In the genomic region with DNA sequence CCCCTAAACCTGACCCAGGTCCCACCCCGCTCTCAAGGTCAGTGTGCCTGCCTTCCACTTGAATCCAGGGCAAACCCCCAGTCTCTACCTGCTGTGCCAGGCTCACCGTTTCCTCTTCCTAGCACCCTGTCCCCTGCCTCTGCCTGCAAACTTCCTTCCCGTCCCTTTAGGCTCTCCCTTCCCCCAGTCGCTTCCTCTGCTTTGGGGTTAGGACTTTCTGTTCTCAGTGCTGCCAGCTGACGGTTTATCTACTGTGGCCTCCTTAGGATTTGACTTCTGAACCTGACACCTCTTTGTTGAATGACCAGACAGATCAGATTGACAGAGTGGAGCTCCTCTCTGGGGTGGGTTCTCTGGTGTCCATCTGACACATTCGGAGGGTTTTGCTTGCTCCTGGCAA, we compare ENCODE assay signal across 11 mouse cellular contexts. TPM values are rescaled to one million over a fixed set of nuclear protein-coding genes. Genes with fewer than 3 reads are reported as not detected.
DNase-seq lines count a peak whose midpoint lies in the region; ATAC-seq and TF ChIP-seq lines count a peak whose summit lies in the region.
"Had no signal": no experiment of that assay in that cellular context is flagged by ENCODE, and none has a peak within 500 bp of the region (broad histone marks: within the 10 kb centered on the region; RNA-seq: fewer than 3 reads in every experiment).

No protein-coding gene starts in this region.

- no peak for TF ChIP-seq CTCF in left cerebral cortex, adult 2 months (IDR thresholded peaks at IDR 0.05)

- H3K27ac ChIP-seq in left cerebral cortex, adult 2 months: peak overlapping the region; percentile 99; the same call in 1 of the 2 replicates
- H3K27ac ChIP-seq in kidney, embryonic 16.5 days (ENCODE audit: low read length): peak overlapping the region; percentile 39; the same call in 1 of the 2 replicates
- no peak overlapping the region for H3K27ac ChIP-seq in midbrain, embryonic 11.5 days (ENCODE audit: low read depth, low read length)
- H3K27ac ChIP-seq: forebrain, embryonic 13.5 days had no signal

- ATAC-seq in kidney, embryonic 16.5 days (ENCODE audit: low FRiP score, low TSS enrichment): no peak
- ATAC-seq in midbrain, embryonic 11.5 days (ENCODE audit: low FRiP score): no peak
- ATAC-seq: forebrain, embryonic 13.5 days had no signal

- DNase-seq in left cerebral cortex, adult 2 months (ENCODE audit: extremely low spot score in 1 of 2, low spot score in 2 of 2): no peak
- no peak for DNase-seq in left cerebral cortex, adult 8-10 months (ENCODE audit: low spot score in 2 of 2)
- peak; percentile 63 for DNase-seq in lung, postnatal 10 days
- peak; percentile 53 for DNase-seq in thymus, postnatal 25 days
- DNase-seq in gastrocnemius, adult 8-10 months (ENCODE audit: low spot score in 2 of 2): no peak
- DNase-seq in midbrain, embryonic 11.5 days (ENCODE audit: low spot score, missing footprints): no peak
- DNase-seq: embryo, embryonic 11 days; lung, embryonic 14.5 days; right cerebral cortex, postnatal 4 days had no signal

- no peak overlapping the region for H3K4me3 ChIP-seq in left cerebral cortex, adult 2 months
- no peak overlapping the region for H3K4me3 ChIP-seq in kidney, embryonic 16.5 days (ENCODE audit: low read length)
- no peak overlapping the region for H3K4me3 ChIP-seq in midbrain, embryonic 11.5 days (ENCODE audit: low read depth, low read length)
- H3K4me3 ChIP-seq: forebrain, embryonic 13.5 days had no signal

- peaks cover 25% of the 10 kb centered on the region for H3K27me3 ChIP-seq in kidney, embryonic 16.5 days (ENCODE audit: insufficient read depth, low read length)
- no peaks in the 10 kb centered on the region for H3K27me3 ChIP-seq in midbrain, embryonic 11.5 days (ENCODE audit: control insufficient read depth, insufficient read depth, low read length)

- whole genome bisulfite sequencing in kidney, embryonic 16.5 days: 26% methylated on average over 6 of the region's 6 CpGs
- WGBS in midbrain, embryonic 11.5 days: 51% methylated on average over 6 of the region's 6 CpGs

- H3K9me3 ChIP-seq in kidney, embryonic 16.5 days (ENCODE audit: low read length): no peaks in the 10 kb centered on the region
- no peaks in the 10 kb centered on the region for H3K9me3 ChIP-seq in midbrain, embryonic 11.5 days (ENCODE audit: control insufficient read depth, low read length)
- H3K9me3 ChIP-seq: forebrain, embryonic 13.5 days had no signal

- H3K36me3 ChIP-seq in kidney, embryonic 16.5 days (ENCODE audit: insufficient read depth, low read length): no peaks in the 10 kb centered on the region
- no peaks in the 10 kb centered on the region for H3K36me3 ChIP-seq in midbrain, embryonic 11.5 days (ENCODE audit: control insufficient read depth, insufficient read depth, low read length)

- peaks cover 16% of the 10 kb centered on the region for H3K4me1 ChIP-seq in kidney, embryonic 16.5 days (ENCODE audit: insufficient read depth, low read length)
- H3K4me1 ChIP-seq in midbrain, embryonic 11.5 days (ENCODE audit: control insufficient read depth, insufficient read depth, low read length): peaks cover 15% of the 10 kb centered on the region

- no peak overlapping the region for H3K9ac ChIP-seq in kidney, embryonic 16.5 days (replicated peaks; ENCODE audit: low read length)
- no peak overlapping the region for H3K9ac ChIP-seq in midbrain, embryonic 11.5 days (ENCODE audit: low read length)
- H3K9ac ChIP-seq: forebrain, embryonic 13.5 days; lung, embryonic 14.5 days had no signal

- intact Hi-C loops in left cerebral cortex, adult 2 months (cut with DNase I): no loop called here

- 0 out of 2 replicates have a peak overlapping the region, but pooled peaks have one; percentile 3 for H3K4me2 ChIP-seq in kidney, embryonic 16.5 days (replicated peaks; ENCODE audit: low read depth, low read length)
- H3K4me2 ChIP-seq in midbrain, embryonic 11.5 days: no peak overlapping the region
- H3K4me2 ChIP-seq: forebrain, embryonic 13.5 days; lung, embryonic 14.5 days had no signal

RNA-seq across cellular contexts. Expression of a gene that starts 12.8 kb away (rescaled TPM):
- total RNA-seq in left cerebral cortex, adult 2 months (2021): 1,000 to 10,000 TPM in 1 of 2 experiments, 100 to 1,000 TPM in 1; 990 to 1,034 TPM
- 1,000 to 10,000 TPM in 1 of 4 experiments, 100 to 1,000 TPM in 3; 935 to 1,017 (median 942) TPM for total RNA-seq in left cerebral cortex, adult 8-10 months (2022)
- polyA plus RNA-seq in kidney, embryonic 16.5 days (2015; fragmentation: Nextera tagmentation; extraction: Ambion mirVana): 1,595 and 1,651 TPM in 2 replicates
- 1 to 10 TPM; 2.7 to 4.4 (median 2.8) TPM for total RNA-seq in gastrocnemius, adult 8-10 months (2022)
- polyA plus RNA-seq in midbrain, embryonic 11.5 days (2014; fragmentation: Nextera tagmentation; extraction: Ambion mirVana): 4,454 and 4,703 TPM in 2 replicates

RNA-seq across cellular contexts. Expression of a gene that starts 41.2 kb away (rescaled TPM):
- 10 to 100 TPM; 69.3 to 77.9 TPM for total RNA-seq in left cerebral cortex, adult 2 months (2021)
- 10 to 100 TPM; 58.1 to 64.3 (median 61.1) TPM for total RNA-seq in left cerebral cortex, adult 8-10 months (2022)
- polyA plus RNA-seq in kidney, embryonic 16.5 days (2015; fragmentation: Nextera tagmentation; extraction: Ambion mirVana): 3.3 and 4.4 TPM in 2 replicates
- total RNA-seq in gastrocnemius, adult 8-10 months (2022): 1 to 10 TPM; 2.8 to 5.5 (median 5.0) TPM
- 1.3 and 1.4 TPM in 2 replicates for polyA plus RNA-seq in midbrain, embryonic 11.5 days (2014; fragmentation: Nextera tagmentation; extraction: Ambion mirVana)

RNA-seq across cellular contexts. Expression of a gene that starts 55.5 kb away (rescaled TPM):
- total RNA-seq in left cerebral cortex, adult 2 months (2021): under 1 TPM; 0.54 to 0.63 TPM
- under 1 TPM; 0.25 to 0.60 (median 0.34) TPM for total RNA-seq in left cerebral cortex, adult 8-10 months (2022)
- polyA plus RNA-seq in kidney, embryonic 16.5 days (2015; fragmentation: Nextera tagmentation; extraction: Ambion mirVana): 15.1 and 16.3 TPM in 2 replicates
- not detected for total RNA-seq in gastrocnemius, adult 8-10 months (2022)
- polyA plus RNA-seq in midbrain, embryonic 11.5 days (2014; fragmentation: Nextera tagmentation; extraction: Ambion mirVana): 7.8 and 7.9 TPM in 2 replicates

RNA-seq across cellular contexts. Expression of a gene that starts 59.2 kb away (rescaled TPM):
- 1 to 10 TPM; 6.5 to 6.9 TPM for total RNA-seq in left cerebral cortex, adult 2 months (2021)
- 1 to 10 TPM; 5.8 to 8.7 (median 6.8) TPM for total RNA-seq in left cerebral cortex, adult 8-10 months (2022)
- polyA plus RNA-seq in kidney, embryonic 16.5 days (2015; fragmentation: Nextera tagmentation; extraction: Ambion mirVana): 19.5 and 20.1 TPM in 2 replicates
- total RNA-seq in gastrocnemius, adult 8-10 months (2022): 1 to 10 TPM; 2.2 to 2.8 (median 2.5) TPM
- 8.8 and 10.0 TPM in 2 replicates for polyA plus RNA-seq in midbrain, embryonic 11.5 days (2014; fragmentation: Nextera tagmentation; extraction: Ambion mirVana)

Comparison
In these comparisons a context has a peak if more than half of its experiments do, and no peak if none do; other contexts are left out.
1. DNase-seq: peak in lung, postnatal 10 days (single experiment) and thymus, postnatal 25 days (single experiment); none in left cerebral cortex, adult 2 months (0 of 2), left cerebral cortex, adult 8-10 months (0 of 2), gastrocnemius, adult 8-10 months (0 of 2) and midbrain, embryonic 11.5 days (single experiment).
2. RNA of a gene that starts 12.8 kb away (total RNA-seq): 990 to 1,034 TPM in left cerebral cortex, adult 2 months and 935 to 1,017 TPM in left cerebral cortex, adult 8-10 months; 2.7 to 4.4 TPM in gastrocnemius, adult 8-10 months; every median in the first group is over 100 times any median in the second.
3. RNA of a gene that starts 41.2 kb away (total RNA-seq): 69.3 to 77.9 TPM in left cerebral cortex, adult 2 months and 58.1 to 64.3 TPM in left cerebral cortex, adult 8-10 months; 2.8 to 5.5 TPM in gastrocnemius, adult 8-10 months; every median in the first group is over 4 times any median in the second.